Mouse (Mus musculus) kidney, postnatal 4 days (tissue): ENCODE data around the gene Zfp986.
A peak's percentile ranks its signal among the peaks of the same experiment; 100 is the strongest.
"Not testable (repeated sequence)": the region's sequence is repeated elsewhere in the genome, so short reads cannot be mapped to it uniquely, and the experiment has no call there.

ENCODE experiments used
- DNase-seq, 2 experiments: peaks; one replicate each; pipeline ENCODE4 v3.0.0; 2021; ENCODE audit warnings: mixed read lengths in 2 of 2

Zfp986 gene

DNA sequence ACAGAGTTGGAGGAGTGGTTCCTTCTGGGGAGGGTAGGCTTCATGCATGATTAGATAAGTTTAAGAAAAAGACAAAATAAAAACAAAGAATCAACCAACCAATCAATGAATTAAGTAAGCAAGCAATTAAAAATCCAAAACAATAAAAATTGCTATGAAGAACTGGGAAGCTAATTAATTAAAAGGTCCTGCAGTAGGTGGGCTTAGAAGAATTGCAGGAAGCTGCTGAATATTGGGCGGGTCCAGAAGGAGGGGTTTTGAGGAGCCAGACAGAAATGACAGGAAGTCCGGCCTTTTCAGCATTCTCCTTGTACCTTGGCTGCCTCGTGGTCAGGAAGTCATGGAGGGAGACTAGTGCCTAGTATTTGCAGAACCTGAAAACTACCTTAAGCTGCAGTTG lies at the start of gene Zfp986:
Zfp986 (plus strand) TSS at position 301 of the 400 bp plus-strand sequence.
- DNase-seq: not testable (repeated sequence)

GRCm38 (mm10) chr4:145819946-145820345 lies 48.6 kb upstream of the Zfp986 start:
- DNase-seq: not testable (repeated sequence)

DNA sequence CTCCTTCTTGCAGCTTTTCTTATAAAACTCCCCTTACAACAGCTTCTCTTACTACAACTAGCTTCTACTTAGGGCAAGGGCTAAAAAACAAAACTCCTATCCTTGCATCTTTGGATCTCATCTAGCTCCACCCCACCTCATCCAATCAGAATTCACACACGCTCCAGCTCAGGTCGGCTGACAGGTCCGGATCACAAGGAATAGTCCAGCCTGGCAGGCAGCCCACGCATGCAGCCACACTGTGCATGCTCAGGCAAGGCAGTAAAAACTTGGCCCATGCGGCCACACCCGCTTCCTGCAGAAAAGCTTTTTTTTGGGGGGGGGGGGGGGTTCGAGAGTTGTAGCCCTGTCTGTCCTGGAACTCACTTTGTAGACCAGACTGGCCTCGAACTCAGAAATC lies 43.0 kb upstream of the Zfp986 start:
- DNase-seq: not testable (repeated sequence)

DNA sequence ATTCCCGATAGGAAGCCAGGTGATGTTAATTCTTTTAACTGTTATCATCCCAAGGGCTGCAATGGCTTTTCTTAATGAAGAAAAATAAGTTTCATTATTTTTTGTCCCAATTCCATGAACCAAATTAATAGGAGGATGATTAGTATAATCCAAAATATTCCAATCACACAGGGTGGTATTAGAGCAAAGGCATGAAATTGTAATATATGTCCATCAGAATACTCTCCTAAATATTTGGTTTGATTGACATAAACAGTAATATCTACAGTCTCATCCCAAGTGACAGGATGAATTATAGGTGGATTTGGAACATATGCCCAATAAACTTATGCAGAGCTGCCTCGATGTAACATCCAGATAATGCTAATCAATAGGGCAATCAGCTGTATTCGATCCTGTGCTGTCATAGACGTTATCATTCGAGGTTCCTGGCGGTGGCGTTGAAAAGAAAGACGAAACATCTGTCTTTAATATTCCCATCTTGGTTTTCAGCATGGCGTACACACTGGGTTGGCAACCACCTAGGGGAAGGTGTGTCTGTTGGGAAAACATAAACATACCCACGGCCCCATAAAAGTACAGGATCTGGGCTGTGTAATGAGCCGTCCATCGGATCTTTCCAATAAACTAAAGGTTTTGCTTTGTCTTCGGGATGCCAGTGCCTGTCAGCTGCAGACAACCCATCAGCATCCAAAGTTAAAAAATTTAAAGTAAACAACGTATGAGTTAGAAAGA lies 37.1 kb upstream of the Zfp986 start:
- not testable (repeated sequence) for DNase-seq

DNA sequence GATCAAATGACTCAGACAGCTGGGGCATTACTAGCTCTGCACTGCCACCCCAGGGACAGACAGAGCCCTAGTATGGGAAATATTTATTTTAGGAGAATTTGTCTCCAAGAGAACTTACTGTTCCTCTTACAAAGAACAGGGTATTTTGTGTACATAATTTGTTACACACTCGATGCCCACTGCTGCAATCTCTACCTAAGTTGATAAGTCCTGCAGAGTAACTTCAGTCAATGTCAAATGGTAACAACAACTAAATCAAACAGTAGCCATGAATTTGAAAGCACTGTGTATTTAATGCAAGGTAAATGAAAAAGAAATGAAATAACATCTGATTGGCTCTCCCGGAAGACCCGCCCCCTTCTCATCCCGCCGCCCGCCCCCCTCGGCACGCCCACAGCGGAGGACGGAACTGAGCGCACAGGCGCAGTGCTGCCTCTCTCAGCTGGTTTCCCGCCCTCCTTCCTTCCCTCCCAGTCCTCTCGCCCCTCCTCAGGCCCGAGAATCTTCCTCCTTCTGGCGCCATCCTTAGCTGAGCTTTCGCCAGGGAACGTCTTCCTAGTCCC lies 32.2 kb upstream of the Zfp986 start:
- DNase-seq: not testable (repeated sequence)

DNA sequence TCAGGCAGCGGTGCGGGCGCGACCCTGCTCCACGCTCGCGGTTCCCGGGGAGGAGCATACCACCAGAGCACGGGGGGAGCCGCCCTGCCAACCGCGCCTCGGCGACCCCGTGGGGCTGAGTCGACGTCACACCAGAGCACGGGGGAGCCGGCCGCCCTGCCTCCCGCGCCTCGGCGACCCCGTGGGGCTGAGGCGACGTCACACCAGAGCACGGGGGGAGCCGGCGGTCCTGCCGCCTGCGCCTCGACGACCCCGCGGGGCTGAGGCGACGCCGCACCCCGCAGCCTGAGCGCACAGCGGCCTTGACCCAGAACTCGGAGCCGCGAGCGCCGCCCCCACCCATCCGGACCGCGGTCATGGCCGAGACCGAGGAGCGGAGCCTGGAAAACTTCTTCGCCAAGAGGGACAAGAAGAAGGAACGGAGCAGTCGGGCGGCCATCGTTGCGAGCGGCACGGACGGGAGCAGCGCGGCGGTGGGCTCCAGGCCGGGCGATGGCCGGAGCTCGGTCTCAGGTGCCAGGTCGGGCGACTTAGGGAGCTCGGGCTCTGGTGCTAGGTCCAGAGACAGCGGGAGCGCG lies 31.6 kb upstream of the Zfp986 start:
- peak; percentile 3 to 6 for DNase-seq

DNA sequence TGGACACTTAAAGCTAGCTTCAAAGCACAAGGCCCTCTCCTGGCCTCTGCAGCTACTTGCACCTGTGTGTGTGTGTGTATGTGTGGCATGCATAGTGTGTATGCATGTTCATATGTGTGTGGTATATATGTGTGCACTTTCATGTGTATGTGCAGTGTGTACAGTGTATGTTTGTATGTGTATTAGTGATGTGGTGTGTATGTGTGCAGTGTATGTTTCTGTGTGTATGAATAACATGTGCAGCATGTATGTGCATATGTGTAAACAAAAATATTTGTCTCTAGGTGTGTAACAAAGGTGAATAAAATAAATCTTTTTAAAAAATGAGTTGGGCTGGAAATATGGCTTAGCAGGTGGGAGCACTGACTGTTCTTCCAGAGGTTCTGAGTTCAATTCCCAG lies 21.8 kb upstream of the Zfp986 start:
- DNase-seq: not testable (repeated sequence)

GRCm38 (mm10) chr4:145848183-145848890 lies 20.3 kb upstream of the Zfp986 start:
- DNase-seq: not testable (repeated sequence)

DNA sequence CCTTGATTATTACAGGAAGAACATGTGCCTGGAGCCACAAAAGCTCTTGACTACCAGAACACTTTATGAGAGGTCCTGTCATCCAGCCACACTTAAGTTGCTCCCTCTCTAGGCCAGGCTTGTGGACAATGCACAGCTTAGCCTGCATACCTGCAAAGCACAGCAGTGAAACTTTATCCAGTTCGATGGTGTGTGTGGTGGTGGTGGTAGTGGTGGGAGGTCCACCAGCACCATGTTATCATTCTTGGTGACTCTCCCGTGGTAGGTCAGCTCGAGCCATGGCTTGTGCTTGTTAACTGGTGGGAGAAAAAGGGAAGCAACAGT lies 19.7 kb upstream of the Zfp986 start:
- not testable (repeated sequence) for DNase-seq

- DNase-seq: not testable (repeated sequence)
These were observed 17.2 kb upstream of the Zfp986 start for GRCm38 (mm10) chr4:145851421-145851820.

DNA sequence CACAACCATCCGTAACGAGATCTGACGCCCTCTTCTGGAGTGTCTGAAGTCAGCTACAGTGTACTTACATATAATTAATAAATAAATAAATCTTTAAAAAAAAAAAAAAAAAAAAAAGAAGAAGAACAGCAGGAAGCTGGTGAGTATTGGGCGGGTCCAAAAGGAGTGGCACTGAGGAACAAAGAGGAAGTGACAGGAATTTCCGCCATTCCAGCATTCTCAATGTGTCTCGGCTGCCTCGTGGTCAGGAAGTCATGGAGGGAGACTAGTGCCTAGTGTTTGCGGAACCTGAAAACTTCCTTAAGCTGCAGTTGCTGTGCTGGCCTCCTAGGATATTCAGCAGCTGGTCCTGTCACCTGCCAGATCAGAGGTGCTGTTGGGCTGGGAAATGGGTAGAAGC lies 4.7 kb upstream of the Zfp986 start:
- DNase-seq: peak in 1 of 2 experiments; percentile 3
